In genomic region chr7:139086195-139087158, GRCm38 (mm10) we compare ENCODE assay signal across 8 mouse cellular contexts. TPM values are rescaled to one million over a fixed set of nuclear protein-coding genes. Genes with fewer than 3 reads are reported as not detected.
A peak's percentile ranks its signal among the peaks of the same experiment; 100 is the strongest.
DNase-seq lines count a peak whose midpoint lies in the region; ATAC-seq and TF ChIP-seq lines count a peak whose summit lies in the region.

No protein-coding gene starts in this region.

- H3K9me3 ChIP-seq in forebrain, embryonic 10.5 days: no peaks in the 10 kb centered on the region
- no peaks in the 10 kb centered on the region for H3K9me3 ChIP-seq in hindbrain, postnatal 0 days (ENCODE audit: low read length)
- H3K9me3 ChIP-seq in midbrain, embryonic 14.5 days (ENCODE audit: control insufficient read depth, low read length): no peaks in the 10 kb centered on the region

- peak overlapping the region; percentile 91 for H3K27ac ChIP-seq in forebrain, embryonic 10.5 days
- H3K27ac ChIP-seq in hindbrain, postnatal 0 days: peak overlapping the region; percentile 84
- H3K27ac ChIP-seq in midbrain, embryonic 14.5 days (replicated peaks; ENCODE audit: low read depth, low read length): peak overlapping the region; percentile 89

- peak overlapping the region; percentile 91 for H3K9ac ChIP-seq in hindbrain, postnatal 0 days (replicated peaks; ENCODE audit: low read length)
- peak overlapping the region; percentile 98 for H3K9ac ChIP-seq in midbrain, embryonic 14.5 days (replicated peaks; ENCODE audit: low read length)

- 1% methylated on average over 61 of the region's 61 CpGs for WGBS in forebrain, embryonic 10.5 days
- WGBS in hindbrain, postnatal 0 days: 1% methylated on average over 61 of the region's 61 CpGs
- WGBS in midbrain, embryonic 14.5 days: under 1% methylated on average over 61 of the region's 61 CpGs

- intact Hi-C loops in gastrocnemius, postnatal 14 days (cut with DNase I; ENCODE audit: low total_unique reads): no loop called here
- intact Hi-C loops in gastrocnemius, postnatal 36 days (cut with DNase I): no loop called here

- H3K36me3 ChIP-seq in forebrain, embryonic 10.5 days (replicated peaks): peaks cover 35% of the 10 kb centered on the region
- H3K36me3 ChIP-seq in hindbrain, postnatal 0 days (ENCODE audit: insufficient read depth, low read length): no peaks in the 10 kb centered on the region; the same call in 1 of the 2 replicates
- H3K36me3 ChIP-seq in midbrain, embryonic 14.5 days (ENCODE audit: control insufficient read depth, insufficient read depth, low read length): peaks cover 24% of the 10 kb centered on the region

- peak; percentile 70 for ATAC-seq in hindbrain, postnatal 0 days
- peak; percentile 70 for ATAC-seq in midbrain, embryonic 14.5 days (ENCODE audit: low FRiP score, low TSS enrichment)
- no peak for ATAC-seq in inflammation-experienced regulatory T-cells, adult 6 months

- peaks cover 45% of the 10 kb centered on the region for H3K4me1 ChIP-seq in forebrain, embryonic 10.5 days
- H3K4me1 ChIP-seq in hindbrain, postnatal 0 days (ENCODE audit: insufficient read depth, low read length): peaks cover 18% of the 10 kb centered on the region
- H3K4me1 ChIP-seq in midbrain, embryonic 14.5 days (ENCODE audit: control insufficient read depth, insufficient read depth, low read length): peaks cover 23% of the 10 kb centered on the region

- H3K4me3 ChIP-seq in forebrain, embryonic 10.5 days: peak overlapping the region; percentile 88
- peak overlapping the region; percentile 84 for H3K4me3 ChIP-seq in hindbrain, postnatal 0 days (ENCODE audit: low read length)
- peak overlapping the region; percentile 85 for H3K4me3 ChIP-seq in midbrain, embryonic 14.5 days (replicated peaks; ENCODE audit: low read depth, low read length)

- no peak for TF ChIP-seq CTCF in hindbrain, postnatal 0 days (IDR thresholded peaks at IDR 0.05; ENCODE audit: low read depth)

- H3K27me3 ChIP-seq in forebrain, embryonic 10.5 days (ENCODE audit: poor library complexity, severe bottlenecking): peaks cover 60% of the 10 kb centered on the region
- H3K27me3 ChIP-seq in hindbrain, postnatal 0 days (ENCODE audit: insufficient read depth, low read length): no peaks in the 10 kb centered on the region
- no peaks in the 10 kb centered on the region for H3K27me3 ChIP-seq in midbrain, embryonic 14.5 days (ENCODE audit: control insufficient read depth, insufficient read depth, low read length)

- H3K4me2 ChIP-seq in hindbrain, postnatal 0 days (ENCODE audit: low read depth, low read length): peak overlapping the region; percentile 86
- H3K4me2 ChIP-seq in midbrain, embryonic 14.5 days (ENCODE audit: low read length): peak overlapping the region; percentile 85

- DNase-seq in gastrocnemius, postnatal 14 days: peak; percentile 17
- no peak for DNase-seq in gastrocnemius, postnatal 36 days
- peak; percentile 57 for DNase-seq in Muller cell, postnatal 12 days (ENCODE audit: inconsistent ontology term)
- peak; percentile 77 for DNase-seq in forebrain, embryonic 10.5 days (ENCODE audit: extremely low spot score, low spot score)
- DNase-seq in hindbrain, postnatal 0 days (ENCODE audit: low spot score): peak; percentile 49
- DNase-seq in midbrain, embryonic 14.5 days: peak; percentile 79
- no peak for DNase-seq in urinary bladder, adult 2 months (ENCODE audit: low spot score)

RNA-seq across cellular contexts. Expression of gene Dpysl4, which starts 0.7 kb away (rescaled TPM):
- total RNA-seq in gastrocnemius, postnatal 14 days (2021): 1 to 10 TPM; 1.2 to 1.3 TPM
- total RNA-seq in gastrocnemius, postnatal 36 days (2021): under 1 TPM; 0.30 to 0.51 TPM
- polyA plus RNA-seq in forebrain, embryonic 10.5 days (2016; fragmentation: Nextera tagmentation; extraction: Ambion mirVana): 72.5 and 76.5 TPM in 2 replicates
- 170 and 187 TPM in 2 replicates for total RNA-seq in hindbrain, postnatal 0 days (2014; rRNA removed)
- polyA plus RNA-seq in hindbrain, postnatal 0 days (2015; fragmentation: Nextera tagmentation; extraction: Ambion mirVana): 157 and 161 TPM in 2 replicates
- polyA plus RNA-seq in midbrain, embryonic 14.5 days (2014; fragmentation: Nextera tagmentation; extraction: Ambion mirVana): 215 and 238 TPM in 2 replicates
- polyA plus RNA-seq in inflammation-experienced regulatory T-cells, adult 6 months (2017; shearing (Covaris generic)): under 1 TPM in 1 of 3 experiments, not detected in 2; 0.09 TPM
- polyA plus RNA-seq in urinary bladder, adult 2 months (2012; rRNA removed): 3.7 and 4.3 TPM in 2 replicates

Comparison
In these comparisons a context has a peak if more than half of its experiments do, and no peak if none do; other contexts are left out.
1. DNase-seq: peak in gastrocnemius, postnatal 14 days (single experiment), Muller cell, postnatal 12 days (single experiment), forebrain, embryonic 10.5 days (single experiment), hindbrain, postnatal 0 days (single experiment) and midbrain, embryonic 14.5 days (single experiment); none in gastrocnemius, postnatal 36 days (0 of 2) and urinary bladder, adult 2 months (single experiment).
2. RNA of gene Dpysl4, which starts 0.7 kb away (polyA plus RNA-seq): 215 to 238 TPM in midbrain, embryonic 14.5 days, 157 to 161 TPM in hindbrain, postnatal 0 days and 72.5 to 76.5 TPM in forebrain, embryonic 10.5 days; 3.7 to 4.3 TPM in urinary bladder, adult 2 months and 0.09 TPM in inflammation-experienced regulatory T-cells, adult 6 months; every median in the first group is over 10 times any median in the second.
3. Peak in every context shown above with its lines, with median percentiles within 50 percentile points of each other: H3K27ac ChIP-seq and H3K4me3 ChIP-seq.